Mouse (Mus musculus) mesoderm, embryonic 11.5 days (tissue): ENCODE results near the gene Cfd.
A peak's percentile ranks its signal among the peaks of the same experiment; 100 is the strongest.

Experiments used
- DNase-seq: peaks from one replicate; pipeline ENCODE4 v3.0.0-alpha.2; 2012; ENCODE audit warnings: low read depth, low spot score

The Cfd gene

DNA sequence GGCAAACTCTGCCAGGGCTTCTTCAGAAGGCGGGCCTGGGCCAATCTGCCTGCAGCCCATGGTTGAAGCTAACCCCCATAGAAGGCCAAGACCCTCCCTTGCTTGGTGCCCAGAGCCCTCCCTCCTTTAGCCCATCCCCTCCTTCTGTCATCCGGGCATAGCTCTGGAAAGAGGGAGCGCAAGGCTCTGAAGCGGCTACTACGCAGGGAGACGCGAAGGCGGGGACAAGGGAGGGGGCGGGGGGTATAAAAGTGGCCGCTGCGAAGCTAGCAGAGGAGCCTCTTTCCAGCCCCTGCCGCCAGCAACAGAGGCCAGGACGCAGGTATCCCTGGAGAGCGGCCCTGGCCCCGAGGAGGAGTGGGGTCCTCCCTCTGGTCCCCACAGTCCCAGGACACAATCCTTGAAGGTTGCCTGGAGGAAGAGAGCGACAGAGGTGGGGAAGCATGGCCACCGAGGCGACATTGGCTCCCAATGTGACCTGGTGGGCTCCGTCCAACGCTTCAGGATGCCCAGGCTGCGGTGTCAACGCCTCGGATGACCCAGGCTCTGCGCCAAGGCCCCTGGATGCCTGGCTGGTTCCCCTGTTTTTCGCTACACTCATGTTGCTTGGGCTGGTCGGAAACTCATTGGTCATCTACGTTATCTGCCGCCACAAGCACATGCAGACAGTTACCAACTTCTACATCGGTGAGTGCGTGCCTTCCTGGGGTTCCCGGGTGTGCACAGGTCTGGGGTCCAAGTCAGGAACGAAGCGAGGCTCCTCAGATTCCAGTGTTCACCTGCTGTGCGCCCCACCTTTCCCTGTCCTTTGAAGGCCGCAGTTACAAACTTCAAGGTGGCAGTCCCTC lies 27.8 kb downstream of the Cfd start:
- no peak for DNase-seq

DNA sequence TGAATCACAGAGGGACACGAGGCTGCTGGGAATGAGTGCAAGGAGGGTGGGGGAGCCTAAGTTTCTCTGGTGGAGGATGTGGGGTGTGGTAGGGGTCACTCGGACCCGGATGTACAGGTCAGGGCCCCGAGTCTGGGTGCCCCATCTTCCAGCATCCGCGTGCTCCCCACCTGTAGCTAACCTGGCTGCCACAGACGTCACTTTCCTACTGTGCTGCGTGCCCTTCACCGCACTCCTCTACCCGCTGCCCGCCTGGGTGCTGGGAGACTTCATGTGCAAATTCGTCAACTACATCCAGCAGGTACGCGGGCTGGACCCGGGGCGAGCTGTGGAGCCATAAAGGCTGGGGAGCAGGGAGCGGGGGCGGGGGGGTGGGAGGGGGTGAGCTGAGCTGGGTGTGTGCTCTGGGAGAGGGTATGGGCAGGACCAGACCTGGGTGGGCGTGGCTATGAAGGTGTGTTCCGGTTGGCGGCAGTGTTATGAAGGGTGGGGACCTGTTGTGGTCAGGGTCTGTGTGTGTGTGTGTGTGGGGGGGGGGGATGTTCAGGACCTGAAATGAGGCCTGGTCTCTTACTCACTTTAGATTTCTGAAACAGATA lies 28.7 kb downstream of the Cfd start:
- no peak for DNase-seq

DNA sequence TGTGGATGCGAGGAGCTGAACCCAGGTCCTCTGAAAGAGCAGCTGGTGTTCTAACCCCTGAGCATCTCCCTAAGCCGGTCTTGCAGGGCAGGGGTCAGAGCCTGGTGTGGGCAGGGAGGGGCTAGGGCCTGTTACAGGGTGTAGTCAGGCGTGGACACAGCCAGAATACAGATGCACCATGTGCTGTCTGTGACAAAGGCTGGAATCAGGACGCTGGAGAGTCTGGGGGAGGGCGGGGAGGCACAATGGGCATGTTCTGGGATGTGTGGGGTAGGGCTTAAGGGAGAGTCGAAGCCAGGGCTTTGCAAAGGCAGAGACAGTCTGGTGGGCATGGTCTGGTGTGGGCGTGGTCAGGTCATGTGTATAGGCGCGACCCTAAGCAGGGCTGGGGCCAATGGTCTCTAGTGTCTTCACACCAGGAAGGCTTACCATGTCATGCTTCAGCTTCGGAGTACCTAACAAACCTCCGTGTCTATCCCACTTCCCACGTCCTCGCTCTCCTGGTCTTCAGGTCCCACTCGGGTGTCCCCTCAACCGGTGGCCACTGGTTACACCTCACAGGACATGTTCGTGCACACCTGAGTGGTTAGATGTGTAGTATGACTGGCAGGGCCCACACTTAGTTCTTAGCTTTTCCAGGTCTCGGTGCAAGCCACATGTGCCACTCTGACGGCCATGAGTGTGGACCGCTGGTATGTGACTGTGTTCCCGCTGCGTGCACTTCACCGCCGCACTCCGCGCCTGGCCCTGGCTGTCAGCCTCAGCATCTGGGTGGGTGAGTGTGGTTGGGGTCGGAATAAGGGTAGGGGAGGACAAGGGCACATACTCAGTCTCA lies 29.6 kb downstream of the Cfd start:
- no peak for DNase-seq

DNA sequence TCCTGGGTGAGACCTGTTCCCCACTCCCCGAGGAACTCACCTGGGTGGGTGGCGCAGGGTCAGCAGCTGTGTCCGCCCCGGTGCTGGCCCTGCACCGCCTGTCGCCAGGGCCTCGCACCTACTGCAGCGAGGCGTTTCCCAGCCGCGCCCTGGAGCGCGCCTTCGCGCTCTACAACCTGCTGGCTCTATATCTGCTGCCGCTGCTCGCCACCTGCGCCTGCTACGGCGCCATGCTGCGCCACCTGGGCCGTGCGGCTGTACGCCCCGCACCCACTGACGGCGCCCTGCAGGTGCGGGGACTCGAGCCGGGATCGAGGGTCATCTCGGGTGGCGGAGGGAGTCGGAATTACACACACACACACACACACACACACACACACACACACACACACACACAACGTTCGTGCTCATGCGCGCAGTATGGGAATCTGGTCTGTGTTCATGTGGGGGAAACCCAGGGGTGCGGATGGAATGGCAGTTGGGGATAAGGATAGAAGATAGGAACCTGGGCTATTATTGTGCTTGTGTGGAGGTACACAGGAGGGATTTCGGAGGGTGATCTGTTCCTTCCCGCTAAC lies 30.4 kb downstream of the Cfd start, which contains the start of gene R3hdm4:
R3hdm4 (minus strand) TSS at position 251 of the 578 bp plus-strand sequence.
- no peak for DNase-seq

DNA sequence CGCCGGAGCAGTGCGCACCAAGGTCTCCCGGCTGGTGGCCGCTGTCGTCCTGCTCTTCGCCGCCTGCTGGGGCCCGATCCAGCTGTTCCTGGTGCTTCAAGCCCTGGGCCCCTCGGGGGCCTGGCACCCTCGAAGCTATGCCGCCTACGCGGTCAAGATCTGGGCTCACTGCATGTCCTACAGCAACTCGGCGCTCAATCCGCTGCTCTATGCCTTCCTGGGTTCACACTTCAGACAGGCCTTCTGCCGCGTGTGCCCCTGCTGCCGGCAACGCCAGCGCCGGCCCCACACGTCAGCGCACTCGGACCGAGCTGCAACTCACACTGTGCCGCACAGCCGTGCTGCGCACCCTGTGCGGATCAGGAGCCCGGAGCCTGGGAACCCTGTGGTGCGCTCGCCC lies 30.9 kb downstream of the Cfd start:
- no peak for DNase-seq

DNA sequence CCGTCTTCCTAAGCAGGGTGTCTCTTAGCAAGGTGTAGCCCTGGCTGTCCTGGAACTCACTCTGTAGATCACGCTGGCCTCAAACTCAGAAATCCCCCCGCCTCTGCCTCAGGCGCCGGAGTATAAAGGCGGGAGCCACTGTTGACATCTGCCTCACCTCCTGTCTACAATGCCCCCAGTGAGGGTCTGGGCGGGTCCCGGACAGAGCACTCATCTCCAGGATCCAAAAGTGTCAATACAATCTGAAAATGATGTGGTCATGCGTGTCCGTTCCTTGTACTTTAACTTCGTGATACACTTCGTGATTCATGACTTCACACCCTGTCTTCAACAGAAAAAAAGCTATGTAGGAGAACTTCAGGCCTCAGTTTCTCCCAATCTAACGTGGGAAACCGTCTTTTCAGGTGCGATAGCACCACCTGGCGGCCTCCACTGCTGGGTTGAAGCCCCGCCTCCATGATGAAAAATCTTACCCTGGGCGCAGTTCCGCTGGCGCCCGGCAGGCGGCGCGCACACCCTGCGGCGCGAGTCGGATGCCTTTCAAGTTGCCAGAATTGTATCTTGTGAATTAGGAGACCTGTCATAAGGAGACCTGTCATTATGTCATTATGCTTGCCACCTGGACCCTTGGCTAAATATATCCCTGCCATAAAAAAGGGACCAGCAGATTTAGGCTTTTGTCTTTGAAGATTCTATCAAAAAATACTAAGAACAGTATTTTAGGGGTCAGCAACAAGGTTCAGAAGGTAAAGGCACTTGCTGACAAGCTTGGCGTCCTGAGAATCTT lies 34.5 kb downstream of the Cfd start:
- peak; percentile 90 for DNase-seq

DNA sequence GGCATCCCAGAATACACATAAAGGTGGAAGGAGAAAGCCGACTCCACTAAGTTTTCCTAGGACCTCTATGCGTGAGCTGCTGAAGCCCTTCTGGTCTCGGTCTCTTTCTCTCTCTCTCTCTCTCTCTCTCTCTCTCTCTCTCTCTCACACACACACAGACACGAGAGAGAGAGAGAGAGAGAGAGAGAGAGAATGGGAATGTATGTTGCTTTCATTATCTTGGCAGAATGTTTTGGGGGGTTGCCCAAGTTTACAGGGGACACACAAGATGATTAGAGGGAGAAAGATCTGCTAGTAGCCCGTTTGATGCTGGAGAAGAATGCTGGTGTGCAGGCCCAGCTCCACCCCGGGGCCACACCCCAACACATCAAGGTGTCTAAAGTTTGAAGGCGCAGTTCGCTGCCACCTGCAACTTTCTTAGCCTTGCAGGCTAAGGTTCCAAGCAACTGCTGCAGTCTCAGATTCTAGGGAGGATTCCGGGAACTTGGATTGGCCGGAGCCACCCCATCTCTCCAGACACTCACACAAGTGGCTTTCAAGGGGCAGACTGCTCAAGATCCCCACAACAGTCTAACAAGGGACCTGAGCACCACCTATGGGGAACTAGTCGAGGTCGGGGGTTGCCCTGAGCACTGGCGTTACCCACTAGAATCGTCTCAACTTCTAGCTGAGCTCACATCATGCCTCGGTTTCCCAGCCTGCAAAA lies 35.3 kb downstream of the Cfd start:
- DNase-seq: no peak

DNA sequence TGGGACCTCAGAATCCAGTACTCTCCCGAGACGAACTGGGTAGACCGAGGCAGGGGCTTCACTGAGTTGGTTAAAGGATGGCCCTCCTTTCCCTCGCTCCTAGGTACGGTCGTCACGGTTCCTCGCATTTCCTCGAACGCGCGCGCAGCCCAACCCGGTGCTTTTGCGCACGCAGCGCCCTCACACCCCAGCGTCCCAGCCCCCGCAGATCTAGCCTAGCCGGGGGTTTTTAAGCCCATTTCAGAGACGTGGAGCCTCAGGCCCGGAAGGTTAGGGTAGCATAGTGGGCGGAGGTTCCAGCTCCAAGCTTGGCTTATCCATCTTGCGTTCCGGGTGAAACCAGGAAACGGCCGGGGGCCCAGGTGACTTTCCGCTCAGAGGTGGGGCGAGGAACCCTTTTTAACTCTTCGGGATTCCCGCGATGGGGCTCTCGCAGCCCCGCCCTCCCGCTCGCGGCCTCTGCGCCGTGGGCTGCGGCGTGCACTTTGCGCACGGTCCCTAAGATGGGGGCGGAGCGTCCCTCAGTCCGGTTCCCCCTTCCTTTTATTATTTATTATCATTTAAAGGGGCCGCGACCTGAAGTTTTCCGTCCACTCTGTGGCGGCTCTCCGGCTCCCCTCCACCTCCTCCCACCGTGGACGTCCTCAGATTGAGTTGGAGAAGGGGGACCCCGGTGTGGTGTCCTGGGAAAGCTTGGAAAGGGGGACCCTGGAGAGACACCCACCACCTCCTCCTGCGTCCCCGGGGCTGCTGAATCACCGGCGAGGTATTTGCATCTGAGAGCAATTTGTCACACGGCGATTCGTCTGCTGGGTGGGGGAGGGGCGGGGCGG lies 36.1 kb downstream of the Cfd start, which contains the start of gene Arid3a:
Arid3a (plus strand) TSS at position 553 of the 833 bp plus-strand sequence.
- DNase-seq: peak; percentile 96

DNA sequence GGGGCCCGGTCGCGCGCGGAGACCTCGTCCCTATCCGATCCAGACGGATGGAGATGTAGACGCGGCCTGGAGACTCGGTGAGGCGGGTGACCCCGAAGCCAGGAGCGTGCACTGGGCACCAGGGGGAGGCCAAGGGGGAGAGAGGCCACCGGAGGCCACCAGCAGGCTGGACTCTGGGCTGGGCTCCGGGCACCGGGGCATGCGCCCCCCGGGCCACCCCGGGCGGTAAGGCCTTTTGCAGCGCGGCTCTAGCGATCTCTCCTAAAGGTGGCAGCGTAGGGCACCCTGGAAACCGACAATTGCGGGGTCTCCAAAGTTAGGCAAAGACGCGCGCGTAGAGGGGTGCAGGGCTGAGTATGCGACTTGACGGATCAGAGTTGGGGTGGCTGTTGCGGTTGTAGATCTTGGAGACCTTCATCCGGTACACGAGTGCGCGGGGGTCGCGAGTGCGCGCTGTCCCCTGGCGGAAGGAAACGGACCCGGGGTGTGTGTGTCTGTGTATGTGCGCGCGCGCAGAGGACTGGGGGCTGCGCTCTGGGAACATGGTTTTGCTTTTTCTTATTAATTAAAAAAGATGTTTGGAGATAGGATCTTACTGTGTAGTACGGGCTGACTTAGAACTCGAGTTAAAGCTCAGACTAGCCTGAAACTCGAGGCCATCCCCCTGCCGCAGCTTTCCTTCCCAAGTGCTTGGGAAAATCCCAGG lies 36.8 kb downstream of the Cfd start:
- peak; percentile 69 for DNase-seq

DNA sequence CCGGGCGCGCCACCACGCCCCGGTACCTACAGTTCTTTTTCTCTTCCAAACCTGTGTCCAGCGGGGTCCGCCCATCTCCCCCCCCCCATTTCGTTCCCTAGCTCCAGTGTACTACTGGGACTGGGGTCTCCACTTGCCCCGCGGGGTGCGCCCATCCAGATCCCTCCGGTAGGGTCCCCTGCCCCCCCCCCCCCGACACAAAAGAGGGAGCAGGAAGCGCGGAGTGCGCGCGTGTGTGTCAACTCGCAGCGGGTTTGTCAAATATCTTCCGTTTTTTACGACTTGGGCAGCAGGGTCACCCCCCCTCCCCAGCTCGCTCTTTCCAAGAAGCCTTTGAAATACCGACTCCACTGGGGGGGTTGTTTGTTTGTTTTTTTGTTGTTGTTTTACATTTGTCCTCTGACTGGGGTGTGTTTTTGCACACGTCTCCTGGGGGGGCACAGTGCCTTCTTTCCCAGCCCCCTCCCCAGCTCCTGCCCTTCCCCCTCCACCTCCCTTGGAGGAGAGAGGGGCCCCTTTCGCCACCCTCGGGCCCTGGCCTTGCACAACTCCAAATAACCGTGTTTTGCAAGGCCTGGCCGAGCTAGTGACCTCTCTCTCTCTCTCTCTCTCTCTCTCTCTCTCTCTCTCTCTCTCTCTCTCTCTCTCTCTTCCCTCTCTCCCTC lies 37.5 kb downstream of the Cfd start:
- DNase-seq: peak; percentile 66

DNA sequence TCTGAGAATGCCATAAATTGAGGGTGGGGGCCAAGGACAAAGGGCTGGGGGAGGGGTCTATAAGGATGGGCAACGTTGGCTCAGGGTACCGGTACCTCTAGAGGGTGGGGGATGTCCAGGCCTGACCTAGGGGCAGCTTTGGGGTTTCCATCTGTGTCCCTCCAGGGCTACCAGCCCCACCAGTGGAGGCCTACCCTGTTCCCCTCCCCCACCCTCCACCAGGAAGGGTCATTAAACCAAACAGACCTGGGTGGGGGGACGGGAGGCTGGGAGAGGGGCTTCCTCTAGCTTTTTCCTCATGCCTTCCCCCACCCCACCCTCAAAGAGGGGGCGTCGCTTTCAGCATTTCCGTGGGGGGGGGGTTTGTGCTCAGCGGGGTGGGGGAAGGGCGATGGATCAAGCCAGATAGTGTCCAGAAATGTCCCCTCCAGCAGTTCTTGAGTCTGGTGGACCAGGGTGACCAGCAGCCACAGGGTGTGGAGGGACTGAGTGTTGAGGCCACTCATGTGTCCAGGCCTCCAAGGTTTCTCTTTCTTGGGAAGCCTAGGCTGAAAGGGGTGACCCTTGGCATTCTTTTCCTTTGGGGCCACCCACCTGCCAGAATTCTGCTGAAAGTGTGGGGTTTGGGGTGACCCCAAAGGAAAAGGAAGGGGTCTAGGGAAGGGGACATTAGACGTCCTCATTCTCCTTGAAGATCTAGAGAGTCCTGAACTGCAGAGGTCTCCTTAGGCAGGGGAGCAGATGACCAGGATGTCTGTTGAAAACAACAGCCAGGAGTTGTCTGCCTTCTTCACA lies 38.5 kb downstream of the Cfd start:
- DNase-seq: no peak

DNA sequence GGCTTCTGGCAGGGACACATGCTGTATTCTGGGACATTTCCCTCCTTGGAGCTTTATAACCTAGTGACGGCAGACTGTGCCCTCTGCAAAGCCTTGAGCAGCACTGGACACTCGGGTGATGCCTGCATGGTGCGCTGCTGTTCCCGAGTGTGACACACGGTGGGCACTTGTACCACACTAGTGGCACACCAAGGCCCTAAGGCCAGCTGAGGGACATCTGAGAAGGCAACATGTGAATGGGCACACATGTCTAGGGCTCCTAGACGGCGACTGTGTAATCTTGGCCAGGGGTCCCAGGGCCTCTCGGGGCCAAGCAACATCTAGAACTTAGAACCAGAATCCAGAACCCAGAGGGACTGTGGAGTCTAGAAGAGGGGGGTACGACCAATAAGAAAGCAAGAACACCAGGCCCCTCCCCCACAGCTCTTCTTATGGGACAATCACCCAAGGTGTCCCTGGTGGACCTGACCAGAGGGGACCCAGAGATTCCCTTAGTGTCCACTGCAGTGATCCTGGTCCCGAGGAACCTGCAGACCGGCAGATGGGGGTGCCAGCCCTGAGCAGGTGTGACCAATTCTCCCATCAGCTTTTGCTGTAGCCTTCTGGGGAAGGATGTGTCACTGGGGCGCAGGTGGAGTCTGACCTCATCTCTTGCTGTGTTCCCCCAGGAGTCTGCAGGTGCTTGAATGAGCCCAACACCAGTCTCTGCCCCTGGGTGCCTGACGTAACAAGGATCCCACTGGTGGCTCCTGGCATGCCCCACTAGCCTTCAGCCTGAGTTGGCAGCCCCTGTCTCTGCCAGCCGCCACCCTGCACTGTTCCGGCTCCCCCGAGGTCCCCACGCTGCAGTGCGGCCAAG lies 39.5 kb downstream of the Cfd start:
- DNase-seq: no peak

DNA sequence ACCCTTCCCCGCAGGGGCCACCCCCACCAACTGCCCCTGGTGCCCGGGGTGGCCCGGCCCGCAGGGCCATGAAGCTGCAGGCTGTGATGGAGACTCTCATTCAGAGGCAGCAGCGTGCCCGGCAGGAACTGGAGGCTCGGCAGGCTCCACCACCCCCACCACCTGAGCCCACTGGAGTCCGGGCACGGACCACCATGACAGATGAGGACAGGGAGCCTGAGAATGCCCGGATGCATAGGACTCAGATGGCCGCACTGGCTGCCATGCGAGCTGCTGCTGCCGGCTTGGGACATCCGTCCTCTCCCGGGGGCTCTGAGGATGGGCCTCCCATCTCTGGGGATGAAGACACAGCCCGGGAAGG lies 40.2 kb downstream of the Cfd start:
- no peak for DNase-seq

DNA sequence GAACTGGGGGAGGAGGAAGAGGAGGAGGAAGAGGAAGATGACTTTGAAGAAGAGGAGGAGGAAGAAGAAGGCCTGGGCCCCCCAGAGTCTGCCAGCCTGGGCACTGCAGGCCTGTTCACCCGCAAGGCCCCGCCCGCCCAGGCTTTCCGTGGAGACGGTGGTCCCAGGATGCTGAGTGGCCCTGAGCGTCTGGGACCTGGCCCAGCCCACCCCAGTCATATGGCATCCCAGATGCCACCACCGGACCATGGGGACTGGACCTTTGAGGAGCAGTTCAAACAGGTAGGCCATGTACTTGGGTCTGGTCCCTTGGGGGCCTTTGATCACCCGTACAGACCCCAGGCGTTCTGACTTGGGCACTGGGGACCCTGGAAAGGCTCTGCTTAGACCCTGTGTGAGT lies 41.1 kb downstream of the Cfd start:
- DNase-seq: no peak

DNA sequence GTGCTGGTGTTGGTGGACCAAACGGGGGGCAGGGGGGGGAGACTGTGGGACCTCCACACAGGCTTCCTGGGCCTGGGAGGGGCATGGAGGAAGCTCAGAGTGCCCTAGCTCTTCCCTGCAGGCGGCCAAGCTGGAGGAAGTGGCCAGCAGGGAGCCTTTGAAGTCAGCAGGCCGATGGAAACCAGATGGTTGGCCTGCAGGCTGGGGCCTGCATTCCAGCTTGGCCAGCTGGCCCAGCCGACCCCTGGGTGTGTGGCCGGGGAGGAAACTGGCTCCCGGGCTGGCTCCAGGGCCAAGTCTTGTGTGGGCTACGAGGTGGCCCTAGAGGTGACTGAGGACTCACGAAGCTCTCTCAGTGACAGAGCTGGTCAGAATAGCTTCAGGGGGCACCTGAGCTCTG lies 42.1 kb downstream of the Cfd start:
- DNase-seq: peak; percentile 84

DNA sequence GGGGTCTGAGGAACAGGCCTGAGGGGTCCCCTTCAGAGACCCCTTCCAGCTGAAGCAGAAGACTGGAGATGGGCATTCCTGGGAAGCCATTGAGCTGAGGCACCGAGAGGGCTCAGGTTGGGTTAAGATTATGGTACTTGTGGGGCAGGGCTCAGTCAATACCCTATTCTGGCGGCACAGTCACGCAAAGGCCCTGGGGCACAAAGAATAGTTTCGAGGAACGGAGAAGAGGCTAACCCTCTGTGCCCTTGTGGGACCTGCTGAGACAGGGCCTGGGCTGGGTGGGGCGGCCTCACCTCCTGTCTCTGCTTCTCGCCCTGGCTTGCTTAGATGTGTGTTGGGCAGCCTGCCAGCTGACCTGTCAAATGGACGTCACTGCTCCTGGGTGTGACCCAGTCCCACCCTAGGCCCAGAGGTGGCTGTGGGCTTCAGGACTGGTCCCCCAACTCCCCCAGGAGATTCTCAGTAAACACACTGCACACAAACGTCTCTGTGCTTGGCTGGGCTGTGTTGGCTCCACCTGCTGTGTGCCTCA lies 42.6 kb downstream of the Cfd start:
- DNase-seq: no peak
